Mouse (Mus musculus) adrenal gland, postnatal 36 days (tissue): Measurements from ENCODE around the gene Naa38. TPM values are rescaled to one million over a fixed set of nuclear protein-coding genes. Genes with fewer than 3 reads are reported as not detected.

Source experiments
- DNase-seq, 2 experiments: peaks; one replicate each; pipeline ENCODE4 v3.0.0; 2021; ENCODE audit warnings: mixed read lengths in 1 of 2
- total RNA-seq, 2 experiments: library from RNA; stranded (reverse); gene quantifications; 2 replicates each; pipeline ENCODE4 v1.2.3; 2021

The Naa38 gene
- total RNA-seq, 2 experiments from 2014 or later: 132 to 158 TPM

DNA sequence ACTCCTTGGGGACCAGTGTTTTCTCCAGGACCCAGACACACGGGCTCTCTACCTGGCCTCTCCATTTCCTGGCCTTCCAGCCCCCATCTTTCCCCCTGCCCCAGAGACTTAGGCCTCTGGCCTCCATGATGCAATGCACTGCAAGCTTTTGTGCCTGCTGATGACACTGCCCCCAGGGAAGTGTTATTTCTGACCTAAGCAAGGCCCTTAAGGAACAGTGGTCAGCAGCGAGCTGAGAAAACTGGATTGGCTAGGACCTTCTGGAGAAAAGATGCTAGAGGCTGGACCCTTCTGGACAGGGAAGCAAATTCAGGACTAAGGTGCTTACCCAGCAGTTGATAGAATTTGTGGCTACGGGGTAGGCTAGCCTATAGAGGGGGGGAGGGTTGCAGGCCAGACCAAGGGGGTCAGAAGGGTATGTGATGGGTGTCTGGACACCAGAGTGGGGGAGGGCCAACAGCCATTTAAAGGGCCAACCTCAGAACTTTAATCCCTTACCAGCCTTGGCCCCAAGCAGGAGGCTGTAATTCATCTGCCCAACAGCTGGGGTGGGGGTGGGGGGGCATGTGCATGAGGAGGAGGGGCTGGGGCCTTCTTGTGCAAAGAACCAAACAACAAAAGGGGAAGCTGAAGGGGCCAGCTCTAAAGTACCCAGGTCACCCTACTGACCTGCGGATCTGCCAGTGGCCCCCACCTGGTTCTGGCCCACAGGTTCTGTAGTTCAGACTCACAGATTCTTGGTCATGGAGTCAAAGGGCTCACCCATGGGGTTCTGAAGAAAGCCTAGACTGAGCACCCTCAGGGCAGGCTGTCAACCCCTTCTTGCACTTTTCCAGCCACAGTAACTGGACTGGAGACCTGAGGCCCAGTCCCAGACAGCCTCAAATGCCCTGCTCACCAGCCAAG, 19.4 kb downstream of the Naa38 start:
- DNase-seq: no peak

DNA sequence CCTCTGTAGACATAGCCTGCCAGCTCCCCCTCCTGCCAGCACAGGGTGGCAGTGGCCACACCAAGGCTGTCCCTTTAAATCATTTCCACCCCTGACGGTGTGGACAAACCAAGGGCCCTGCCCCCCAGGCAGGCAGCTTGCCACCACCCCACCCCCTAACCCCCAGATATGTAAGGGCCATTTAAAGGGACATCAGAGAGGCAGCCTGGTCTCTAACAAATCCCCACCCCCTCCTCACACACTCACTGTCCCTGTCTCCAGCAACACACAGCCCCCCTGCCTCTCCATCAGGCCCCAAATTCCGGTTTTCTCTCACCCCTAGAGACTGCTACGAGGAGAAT, 20.0 kb downstream of the Naa38 start:
- peak; percentile 73 to 79 for DNase-seq

DNA sequence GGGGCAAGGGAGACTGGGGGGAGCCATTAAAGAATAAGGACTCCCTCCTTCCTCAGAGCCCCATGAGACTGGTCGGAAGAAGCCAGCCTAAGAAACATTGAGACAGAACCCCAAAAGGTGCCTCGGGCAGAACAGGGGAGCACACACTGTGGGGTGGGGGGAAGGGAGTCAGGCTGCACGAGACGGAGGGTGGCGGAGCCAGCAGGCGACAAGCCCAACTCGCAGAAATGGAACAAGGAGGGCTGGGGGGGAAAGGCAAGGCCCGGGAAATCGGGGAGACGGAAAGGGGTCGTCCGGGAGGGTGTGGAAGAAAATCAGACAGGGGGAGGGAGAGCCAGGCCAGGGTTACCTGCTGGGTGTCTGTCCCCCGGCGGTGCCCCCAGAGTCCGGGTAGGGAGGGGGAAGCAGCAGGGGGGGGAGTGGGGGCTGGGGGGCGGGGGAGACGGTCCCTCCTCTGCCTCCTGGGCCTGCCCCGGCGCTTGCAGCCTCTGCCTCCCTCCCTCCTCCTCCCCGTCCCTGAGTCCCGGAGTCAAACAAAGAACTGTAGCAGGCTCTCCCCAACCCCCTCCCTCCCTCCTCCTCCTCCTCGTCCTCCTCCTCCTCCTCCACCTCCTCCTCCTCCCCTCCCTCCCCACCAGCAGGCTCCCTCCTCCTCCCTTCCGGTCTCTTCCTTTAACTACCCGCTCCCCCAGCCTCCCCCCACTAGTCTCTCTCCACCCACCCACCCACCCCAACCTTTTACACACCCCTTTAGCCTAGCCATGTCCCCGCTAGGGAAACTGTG, 20.6 kb downstream of the Naa38 start:
- peak; percentile 59 to 71 for DNase-seq

DNA sequence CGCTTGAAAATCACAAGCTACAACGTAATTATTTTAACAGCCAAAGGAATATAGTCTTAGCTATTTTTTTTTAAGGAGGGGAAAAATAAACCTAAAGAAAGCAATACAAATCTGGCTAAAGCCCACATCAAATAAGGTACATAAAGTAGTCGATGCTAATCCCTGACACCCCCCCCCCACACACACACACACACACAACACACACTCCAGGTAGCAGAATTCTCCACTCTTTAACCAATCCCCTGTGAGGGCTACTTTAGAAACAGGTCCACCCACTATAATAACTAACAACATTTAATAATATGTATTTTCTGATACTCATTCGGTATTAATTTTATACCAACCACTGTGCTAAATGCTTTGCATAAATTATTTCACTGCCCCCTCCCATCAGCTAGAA, 21.2 kb downstream of the Naa38 start:
- no peak for DNase-seq

DNA sequence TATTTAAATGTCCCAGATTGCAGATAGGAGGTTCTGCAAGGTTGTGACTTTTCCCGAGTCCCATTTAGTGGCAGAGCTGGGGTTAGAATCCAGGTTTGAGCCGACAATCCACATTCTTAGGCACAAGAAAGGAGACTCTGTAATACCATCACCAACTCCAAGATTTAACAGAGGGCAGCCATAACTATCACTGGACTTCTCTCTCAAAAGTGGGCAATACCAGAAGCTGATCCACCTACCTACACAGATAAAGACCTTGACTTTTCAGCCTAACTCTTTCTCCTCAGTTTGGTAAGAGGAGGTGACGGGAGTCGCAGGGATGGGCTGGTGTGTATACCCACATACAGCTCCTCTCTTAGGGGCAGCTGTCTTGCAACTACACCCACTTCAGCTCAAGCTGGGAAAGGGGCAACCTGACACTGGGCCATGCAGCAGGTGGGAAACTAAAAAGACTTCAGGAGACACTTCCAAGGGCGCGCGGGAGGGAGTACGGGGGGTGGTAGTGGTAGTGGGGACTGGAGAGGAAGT, 21.7 kb downstream of the Naa38 start:
- no peak for DNase-seq

DNA sequence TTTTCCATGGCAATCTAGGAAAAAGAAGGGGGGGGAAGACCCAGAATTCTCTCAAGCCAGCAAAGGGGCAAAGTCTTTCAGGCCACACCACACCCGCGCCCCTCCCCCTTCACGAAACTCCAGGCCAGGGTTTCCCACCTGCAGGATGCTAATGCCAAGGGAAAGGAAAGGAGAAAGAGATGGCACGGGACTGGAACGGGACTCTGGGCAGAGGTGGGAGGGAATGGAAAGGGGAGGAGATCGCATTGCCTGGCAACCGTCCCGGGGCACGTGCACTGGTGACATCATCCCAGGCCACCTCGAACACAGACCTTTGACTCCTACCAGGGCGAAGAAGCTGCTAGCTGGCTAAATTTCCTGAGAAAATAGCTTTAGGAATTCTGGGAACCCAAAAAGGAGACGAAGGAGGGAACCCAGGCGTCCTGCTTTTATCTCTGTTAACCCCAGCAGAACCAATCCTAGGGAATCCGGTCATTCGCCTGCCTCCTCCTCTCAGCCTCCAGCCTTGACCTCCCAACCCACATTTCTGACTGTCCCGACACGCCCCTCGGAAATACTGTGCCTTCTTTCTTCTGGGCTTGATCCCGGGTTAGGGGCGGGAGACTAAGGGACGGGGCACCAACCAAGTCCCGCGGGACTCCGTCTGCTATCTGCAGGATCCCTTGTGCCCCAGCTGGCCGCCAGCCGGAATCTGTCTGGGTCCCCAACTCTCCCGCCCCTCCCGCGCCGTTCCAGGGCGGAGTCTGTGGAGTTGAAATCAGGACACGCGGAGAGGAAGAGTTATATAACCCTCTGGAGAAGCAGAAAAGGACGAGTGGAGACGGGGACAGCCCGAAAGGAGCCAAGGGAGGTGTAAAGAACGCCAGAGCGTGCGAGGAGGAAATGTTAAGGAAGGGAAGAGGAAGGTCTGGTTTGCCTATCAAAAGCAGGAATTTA, 22.4 kb downstream of the Naa38 start:
- DNase-seq: peak; percentile 97

DNA sequence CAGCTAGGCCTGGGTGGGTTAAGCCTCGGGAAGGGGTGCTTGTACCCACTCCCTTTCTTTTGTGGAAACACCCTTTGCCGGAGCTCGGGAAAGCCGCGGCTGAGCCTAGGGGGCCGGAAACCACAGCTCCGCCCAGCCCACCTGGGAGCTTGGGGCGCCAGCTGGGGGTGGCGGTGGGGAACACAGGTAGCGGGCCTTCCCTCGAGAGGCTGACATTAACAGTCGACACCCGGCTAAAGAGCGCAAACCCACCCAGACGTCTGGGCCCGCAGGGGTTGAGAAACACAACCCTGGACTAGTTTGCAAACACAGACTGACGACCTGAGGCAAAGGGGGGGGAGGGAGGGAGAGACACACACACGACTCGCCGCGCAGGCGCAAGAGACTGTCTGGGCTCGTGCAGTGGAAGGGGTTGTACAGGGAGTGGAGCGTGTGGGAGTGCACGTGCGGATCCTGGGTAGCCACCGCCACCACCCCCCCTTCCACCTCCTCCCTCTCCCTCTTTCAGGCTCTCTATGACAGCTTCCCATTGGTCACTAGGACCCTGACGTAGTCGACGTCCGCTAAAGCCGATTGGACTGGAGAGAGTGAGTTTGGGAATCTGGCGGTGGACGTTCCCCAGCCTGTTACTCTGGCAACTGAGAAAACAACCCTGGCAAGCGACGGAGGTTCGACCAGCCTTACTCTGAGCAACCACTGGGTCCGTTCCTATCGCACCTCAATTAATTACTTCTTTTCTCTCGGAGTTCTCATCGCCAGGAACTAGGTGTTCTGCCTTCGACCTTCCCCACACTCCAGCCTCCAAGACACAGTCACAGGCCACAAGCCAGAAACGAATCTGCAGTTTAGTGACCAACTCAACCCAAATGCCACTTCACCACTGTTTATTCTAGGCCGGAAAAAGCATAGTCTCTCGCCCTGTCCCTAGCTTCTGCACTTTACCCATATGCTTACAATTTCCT, 23.5 kb downstream of the Naa38 start:
- DNase-seq: peak; percentile 95

DNA sequence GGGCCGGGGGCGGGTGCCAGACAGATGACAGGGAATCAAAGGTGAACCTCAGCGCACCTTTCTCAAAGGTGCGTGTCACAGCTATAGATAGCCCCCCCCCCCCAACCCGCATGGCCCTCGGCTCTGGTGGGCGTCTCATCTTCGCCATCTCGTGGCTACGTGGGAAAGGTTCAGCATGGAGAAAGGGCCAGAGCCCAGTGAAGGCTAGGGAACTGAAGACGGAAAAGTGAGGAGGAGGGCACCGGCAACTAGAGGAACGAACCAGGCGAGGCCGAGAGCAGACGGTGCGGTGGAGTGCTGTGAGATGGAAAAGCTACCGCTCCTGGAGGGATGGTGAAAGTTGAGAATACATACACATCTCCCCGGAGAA, 24.1 kb downstream of the Naa38 start:
- no peak for DNase-seq

DNA sequence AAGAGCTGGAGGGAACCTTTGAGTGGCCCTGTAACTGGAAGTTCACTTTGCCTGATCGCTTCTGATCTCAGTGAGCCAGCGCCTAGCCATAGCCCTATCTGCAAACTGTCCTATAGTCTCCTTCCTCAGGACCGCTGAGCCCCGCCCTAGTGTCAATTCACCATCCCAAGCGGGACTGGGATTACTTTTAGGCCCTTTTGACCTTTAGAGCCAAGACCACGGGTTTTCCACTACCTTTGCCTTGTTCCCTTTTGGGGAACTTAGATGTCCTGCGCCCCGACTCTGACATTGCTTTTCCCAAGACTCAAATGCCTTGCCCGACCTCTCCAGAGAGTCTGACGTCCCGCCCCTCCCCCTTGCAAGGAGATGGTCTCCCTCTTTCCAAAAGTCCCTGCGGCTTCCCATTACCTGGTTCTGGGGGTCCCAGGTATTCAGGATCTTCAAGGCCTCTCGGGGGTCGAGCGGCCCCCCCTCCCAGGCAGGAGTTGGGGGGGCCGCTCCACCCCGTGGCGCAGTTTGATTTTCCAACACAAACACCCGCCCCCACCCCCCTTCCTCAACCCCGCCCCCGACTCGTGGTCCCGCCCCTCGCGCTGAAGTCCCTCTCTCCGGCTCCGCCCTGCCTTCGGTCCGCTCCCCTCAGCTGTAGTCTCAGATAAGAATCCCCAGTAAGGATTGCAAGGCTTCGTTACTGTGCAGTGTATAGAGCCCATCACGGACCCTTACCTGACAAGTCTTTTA, 24.7 kb downstream of the Naa38 start:
- peak; percentile 70 to 81 for DNase-seq

DNA sequence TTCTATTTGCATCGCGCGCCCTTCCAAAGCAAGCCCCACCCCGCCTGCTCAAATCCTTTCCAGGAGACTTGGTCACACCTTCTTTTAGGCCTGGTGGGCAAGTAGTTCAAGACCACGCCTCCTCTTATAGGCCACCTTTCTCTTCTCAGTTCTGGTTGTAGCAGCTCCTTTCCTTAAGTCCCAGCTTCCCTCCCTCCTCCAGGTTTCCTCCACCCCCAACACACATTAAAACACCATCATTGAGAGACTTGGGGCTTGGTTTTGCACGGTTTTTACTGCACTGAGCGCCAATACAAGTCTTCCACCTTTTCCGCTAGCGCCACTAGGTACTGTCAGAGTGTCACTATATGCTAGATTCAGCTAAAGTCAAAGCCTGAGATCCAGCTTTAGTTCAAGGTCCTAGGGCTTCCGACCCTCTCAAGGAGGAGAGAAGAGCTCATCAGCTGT, 25.3 kb downstream of the Naa38 start:
- DNase-seq: no peak

DNA sequence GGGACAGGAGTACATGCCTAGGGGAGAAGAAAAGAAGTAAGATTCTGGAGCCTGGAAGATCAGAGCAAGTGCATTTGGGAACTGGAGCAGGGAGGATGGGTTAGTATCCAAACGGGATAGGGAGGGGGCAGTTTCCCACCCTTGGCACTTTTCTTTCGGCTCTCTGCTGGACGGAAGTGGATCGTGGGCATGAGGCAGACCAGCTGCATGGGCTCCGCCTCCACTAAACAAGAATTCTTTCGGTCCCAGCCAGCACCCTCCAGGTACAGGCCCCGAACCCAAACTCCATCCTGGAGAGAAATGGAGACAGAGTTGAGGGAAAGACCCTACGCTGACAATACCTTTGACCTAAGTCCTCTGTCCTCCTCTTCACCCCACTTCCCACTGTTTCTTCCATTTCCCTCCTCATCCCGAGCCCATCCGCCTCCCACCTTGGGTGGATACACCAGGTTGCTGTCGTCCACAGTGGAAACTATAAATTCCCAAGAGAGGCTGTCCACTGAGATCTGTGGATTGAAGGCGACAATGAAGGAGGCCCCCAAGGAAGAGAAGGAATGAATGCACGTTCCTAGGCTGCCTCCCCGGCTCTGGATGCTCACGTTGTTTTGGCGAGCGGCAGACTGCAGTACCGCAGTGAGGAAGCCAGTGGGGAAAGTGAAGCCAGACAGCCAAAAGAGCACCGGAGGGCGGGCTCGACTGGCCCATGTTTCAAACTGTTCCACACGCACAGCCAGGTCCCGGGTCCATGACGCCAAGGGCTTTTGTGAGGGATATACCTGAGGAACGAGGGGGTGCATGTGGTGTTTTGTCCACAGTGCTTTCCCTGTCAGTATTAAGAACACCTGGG, 26.1 kb downstream of the Naa38 start:
- DNase-seq: no peak

DNA sequence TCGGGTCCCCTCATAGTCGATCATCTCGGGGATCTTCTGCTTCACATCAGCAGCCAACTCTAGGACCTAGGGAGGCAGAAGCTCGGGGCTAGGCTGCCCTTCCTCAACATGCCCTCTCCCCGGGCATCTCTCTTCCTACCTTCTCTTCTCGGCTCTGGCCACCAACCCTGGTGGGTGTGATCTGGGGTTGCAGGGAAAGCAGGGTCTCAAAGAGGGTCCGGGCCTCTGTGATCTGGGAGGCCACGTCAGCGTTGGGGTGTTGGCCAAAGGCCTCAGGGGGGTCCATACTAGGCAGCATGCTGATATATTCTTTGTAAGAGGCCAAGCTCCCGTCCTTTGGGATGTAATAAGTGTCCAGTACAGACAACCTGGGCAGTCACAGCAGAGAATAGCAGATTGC, 27.6 kb downstream of the Naa38 start:
- no peak for DNase-seq

DNA sequence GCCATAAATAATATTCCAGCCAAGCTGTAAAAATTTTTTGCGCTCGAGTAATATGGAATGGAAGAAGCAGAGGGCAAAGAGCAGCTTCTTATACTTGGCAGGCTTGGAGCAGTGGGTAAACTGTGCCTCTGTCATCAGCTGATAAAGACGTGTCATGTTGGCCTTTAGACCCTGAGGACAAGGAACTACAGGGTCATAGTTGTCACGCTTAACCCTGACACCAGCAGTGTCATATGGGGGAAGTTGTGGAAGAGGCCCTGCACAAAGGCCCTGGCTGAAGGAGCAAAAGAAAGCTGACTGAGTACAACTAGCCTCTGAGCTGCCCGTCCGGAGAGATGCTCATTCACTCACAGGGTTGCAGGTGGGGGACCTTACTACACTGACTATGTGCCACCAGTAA, 28.6 kb downstream of the Naa38 start:
- no peak for DNase-seq

DNA sequence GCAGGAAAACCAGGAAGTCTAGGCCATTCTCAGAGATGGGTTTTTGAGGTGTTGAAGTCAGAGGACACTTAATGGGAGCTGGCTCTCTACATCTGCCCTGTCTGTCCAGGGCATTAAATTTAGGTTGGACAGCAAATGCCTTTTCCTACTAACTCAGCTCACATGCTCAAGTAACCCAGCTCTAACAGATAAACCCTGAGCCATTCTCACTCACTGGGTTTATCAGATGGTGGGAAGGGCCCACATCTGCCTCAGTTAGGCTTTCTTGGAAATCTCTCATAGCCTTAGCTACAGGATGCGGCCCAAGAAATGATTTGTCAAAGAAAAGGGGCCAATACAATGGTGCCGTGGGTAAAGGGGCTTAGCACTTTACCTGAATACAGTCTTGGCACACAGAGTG, 31.0 kb downstream of the Naa38 start:
- DNase-seq: no peak

DNA sequence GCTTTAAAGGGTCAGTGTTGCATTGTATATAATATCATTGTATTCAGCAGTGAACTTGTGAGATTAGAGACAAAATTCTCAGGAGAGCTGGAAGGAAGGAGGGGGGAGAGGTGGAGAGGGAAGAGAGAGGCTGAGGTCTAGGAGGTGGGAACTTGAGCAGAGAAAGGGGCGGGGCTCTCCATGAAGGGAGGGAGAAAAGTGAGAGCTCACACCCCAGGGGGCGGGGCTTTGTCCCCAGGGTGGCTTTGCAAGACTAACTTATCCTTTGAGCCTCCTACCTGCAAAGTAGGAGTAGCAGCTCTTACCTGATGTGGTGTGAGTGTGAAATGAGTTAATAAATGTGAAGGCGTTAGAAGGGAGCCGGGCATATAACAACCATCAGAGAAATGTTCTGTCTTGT, 33.5 kb downstream of the Naa38 start:
- peak in 1 of 2 experiments; percentile 77 for DNase-seq

DNA sequence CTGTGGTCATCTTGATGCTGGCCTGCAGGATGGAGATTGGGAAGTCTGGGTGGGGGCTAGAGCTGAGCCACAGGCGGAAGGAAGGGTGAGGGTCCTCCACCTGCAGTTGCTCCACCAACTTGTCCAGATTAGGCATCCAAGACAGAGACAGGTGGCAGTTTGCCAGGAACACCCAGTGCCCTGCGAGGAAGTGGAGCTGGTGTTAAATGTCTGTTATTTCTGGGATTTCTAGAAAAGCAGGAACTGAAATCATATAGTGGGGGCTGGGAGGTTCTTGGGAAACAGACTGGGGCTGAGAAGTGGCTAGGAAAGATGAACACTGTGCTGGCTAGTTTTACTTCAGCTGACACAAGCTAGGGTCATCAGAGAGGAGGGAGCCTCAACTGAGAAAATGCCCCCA, 34.0 kb downstream of the Naa38 start:
- DNase-seq: peak in 1 of 2 experiments; percentile 44

DNA sequence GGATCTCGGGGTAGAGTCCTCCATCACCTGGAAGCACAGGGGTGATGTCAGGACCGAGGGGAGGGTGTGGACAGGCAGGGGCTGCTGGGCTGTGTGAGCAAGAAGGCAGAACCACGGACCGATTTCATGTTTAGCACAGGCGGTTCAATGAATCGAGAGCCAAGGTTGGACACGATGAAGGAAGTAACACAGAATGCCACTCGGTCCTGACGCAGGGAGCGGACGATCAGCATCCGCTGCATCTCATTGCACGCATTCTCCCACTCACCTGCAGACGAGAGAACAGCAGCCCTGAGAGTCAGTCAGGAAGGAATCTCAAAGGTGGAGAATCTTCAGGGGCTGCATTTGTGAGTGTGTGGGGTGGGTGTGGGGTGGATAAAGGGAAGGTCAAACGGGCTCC, 35.3 kb downstream of the Naa38 start:
- DNase-seq: no peak

DNA sequence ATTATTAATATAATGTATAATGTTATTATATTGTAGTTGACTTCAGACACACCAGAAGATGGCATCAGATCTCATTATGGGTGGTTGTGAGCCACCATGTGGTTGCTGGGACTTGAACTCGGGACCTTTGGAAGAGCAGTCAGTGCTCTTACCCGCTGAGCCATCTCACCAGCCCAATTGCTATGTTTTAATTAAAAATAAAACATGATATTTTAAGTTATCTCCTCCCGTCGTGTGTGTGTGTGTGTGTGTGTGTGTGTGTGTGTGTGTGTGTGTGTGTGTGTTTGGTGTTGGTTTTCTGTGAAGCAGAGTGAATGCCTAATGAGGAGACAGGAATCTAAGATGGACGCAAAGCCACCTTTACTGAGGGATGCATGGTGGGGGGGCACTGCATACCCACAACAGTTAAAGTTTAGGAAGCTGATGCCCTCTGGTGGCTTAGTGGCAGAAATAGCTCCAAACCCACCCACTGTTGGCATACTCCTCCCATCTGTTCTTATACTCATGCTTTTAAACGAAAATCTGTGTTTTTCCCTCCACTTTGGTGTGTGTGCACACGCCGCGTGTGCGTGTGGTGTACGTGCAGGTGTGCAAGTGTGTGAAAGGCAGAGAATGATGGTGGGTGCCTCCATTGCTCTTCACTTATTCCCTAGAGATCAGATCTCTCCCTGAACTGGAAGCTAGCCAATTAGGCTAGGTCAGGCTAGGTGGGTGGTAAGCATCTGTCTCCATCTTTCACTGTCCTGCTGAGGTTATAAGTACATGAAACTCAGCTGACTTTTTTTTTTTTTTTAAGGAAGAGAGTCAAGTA, 36.7 kb downstream of the Naa38 start:
- peak; percentile 69 to 82 for DNase-seq
